Mouse (Mus musculus) hindbrain, embryonic 13.5 days (tissue): ENCODE measurements around the gene Ppfia3. TPM values are rescaled to one million over a fixed set of nuclear protein-coding genes. Genes with fewer than 3 reads are reported as not detected.

Source experiments
- ATAC-seq: fragments of 200-750 bp; cut with Nextera tagmentation; 2 replicates; pipeline ENCODE4 v1.8.0; 2017; ENCODE audit warnings: moderate TSS enrichment; ENCODE audit not compliant: low FRiP score
- H3K27ac ChIP-seq: fragments of 300-500 bp; sonication (generic); 2 replicates; pipeline ENCODE4 v1.5.1; 2015; ENCODE audit warnings: inconsistent platforms, mild to moderate bottlenecking, moderate library complexity
- H3K27me3 ChIP-seq: fragments of 300-500 bp; sonication (generic); 2 replicates; pipeline ENCODE4 v1.6.1; 2015; ENCODE audit warnings: mild to moderate bottlenecking, inconsistent platforms
- H3K36me3 ChIP-seq: fragments of 300-500 bp; sonication (generic); 2 replicates; pipeline ENCODE4 v1.6.1; 2015; ENCODE audit warnings: mild to moderate bottlenecking, inconsistent platforms
- H3K4me1 ChIP-seq: fragments of 300-500 bp; sonication (generic); replicated peaks from 2 replicates; pipeline ENCODE4 v1.6.1; 2015; ENCODE audit warnings: inconsistent platforms
- H3K4me2 ChIP-seq: fragments of 300-500 bp; sonication (generic); 2 replicates; pipeline ENCODE4 v1.6.1; 2015; ENCODE audit warnings: inconsistent platforms, mild to moderate bottlenecking, moderate library complexity
- H3K4me3 ChIP-seq: fragments of 300-500 bp; sonication (generic); 2 replicates; pipeline ENCODE4 v1.5.1; 2015; ENCODE audit warnings: mild to moderate bottlenecking, inconsistent platforms
- H3K9ac ChIP-seq: fragments of 300-500 bp; sonication (generic); 2 replicates; pipeline ENCODE4 v1.6.1; 2015; ENCODE audit warnings: mild to moderate bottlenecking, inconsistent platforms
- H3K9me3 ChIP-seq: fragments of 300-500 bp; sonication (generic); 2 replicates; pipeline ENCODE4 v1.6.1; 2016; ENCODE audit warnings: inconsistent platforms
- WGBS: fragments of 180-500 bp; shearing (Covaris S2); methylation state at CpG from one replicate; pipeline ENCODE4 v1.1.7; 2015; 5-methylcytosine and 5-hydroxymethylcytosine counted together
- polyA plus RNA-seq: library from polyadenylated mRNA; unstranded; fragments of >200 nt; fragmentation: Nextera tagmentation; extraction: Ambion mirVana; gene quantifications from 2 replicates; pipeline ENCODE4 v1.2.1, GENCODE M21; 2015

Gene Ppfia3
- polyA plus RNA-seq, 1 experiment from 2014 or later = 19.9 TPM

GRCm38 (mm10) chr7:45296626-45297025 lies 70.2 kb downstream of the Ppfia3 start:
- ATAC-seq = no peak
- no peak overlapping the region for H3K4me2 ChIP-seq
- H3K36me3 ChIP-seq = no peaks in the 10 kb centered on the region
- WGBS = 75% methylated on average over 1 of the region's 1 CpGs
- 0 out of 2 replicates have a peak, but pooled peaks cover 5% of the 10 kb centered on the region for H3K27me3 ChIP-seq
- H3K9me3 ChIP-seq = no peaks in the 10 kb centered on the region
- H3K4me3 ChIP-seq = no peak overlapping the region
- no peak overlapping the region for H3K27ac ChIP-seq
- H3K4me1 ChIP-seq = peaks cover 9% of the 10 kb centered on the region; the same call in 1 of the 2 replicates
- H3K9ac ChIP-seq = peak overlapping the region; percentile 46; the same call in 1 of the 2 replicates

Other genes starting within 250 kb of the Ppfia3 start
- gene Rps11, start 242.6 kb downstream of the Ppfia3 start, polyA plus RNA-seq = 994 and 999 TPM in 2 replicates
- gene Rpl13a, start 238.3 kb downstream of the Ppfia3 start, polyA plus RNA-seq = 770 and 846 TPM in 2 replicates
- 0.14 TPM in 1 of 2 replicates, not detected in the other for gene Gm45713, start 230.8 kb downstream of the Ppfia3 start, polyA plus RNA-seq
- 1.4 and 1.6 TPM in 2 replicates for gene Flt3l, start 230.6 kb downstream of the Ppfia3 start, polyA plus RNA-seq
- 85.6 and 94.4 TPM in 2 replicates for gene Pih1d1, start 212.7 kb downstream of the Ppfia3 start, polyA plus RNA-seq
- 23.7 and 24.5 TPM in 2 replicates for gene Aldh16a1, start 212.4 kb downstream of the Ppfia3 start, polyA plus RNA-seq
- 0.42 and 0.62 TPM in 2 replicates for gene Slc17a7, start 203.1 kb downstream of the Ppfia3 start, polyA plus RNA-seq
- not detected in 2 replicates for gene Gfy, start 187.4 kb downstream of the Ppfia3 start, polyA plus RNA-seq
- 0.66 TPM in 1 of 2 replicates, not detected in the other for gene Pth2, start 186.0 kb downstream of the Ppfia3 start, polyA plus RNA-seq
- 0.49 and 0.54 TPM in 2 replicates for gene Ccdc155, start 162.1 kb downstream of the Ppfia3 start, polyA plus RNA-seq
- gene Dkkl1, start 154.9 kb downstream of the Ppfia3 start, polyA plus RNA-seq = 5.6 and 5.7 TPM in 2 replicates
- gene Tead2, start 151.3 kb downstream of the Ppfia3 start, polyA plus RNA-seq = 78.6 and 79.2 TPM in 2 replicates
- gene Cd37, start 127.9 kb downstream of the Ppfia3 start, polyA plus RNA-seq = 0.96 and 1.7 TPM in 2 replicates
- 0.18 and 0.38 TPM in 2 replicates for gene Slc6a16, start 125.9 kb downstream of the Ppfia3 start, polyA plus RNA-seq
- not detected in 2 replicates for gene Slc6a21, start 89.5 kb downstream of the Ppfia3 start, polyA plus RNA-seq
- 7.3 and 8.9 TPM in 2 replicates for gene Trpm4, start 33.2 kb downstream of the Ppfia3 start, polyA plus RNA-seq
- 0.31 TPM in 2 replicates for gene Hrc, start 31.7 kb downstream of the Ppfia3 start, polyA plus RNA-seq
- gene Lin7b, start 3.6 kb upstream of the Ppfia3 start, polyA plus RNA-seq = 12.5 and 13.4 TPM in 2 replicates
- 205 and 215 TPM in 2 replicates for gene Snrnp70, start 28.7 kb upstream of the Ppfia3 start, polyA plus RNA-seq
- gene Kcna7, start 38.6 kb upstream of the Ppfia3 start, polyA plus RNA-seq = not detected in 2 replicates
- gene Ntf5, start 46.7 kb upstream of the Ppfia3 start, polyA plus RNA-seq = 0.10 and 0.19 TPM in 2 replicates
- gene Lhb, start 53.8 kb upstream of the Ppfia3 start, polyA plus RNA-seq = 1.2 and 2.5 TPM in 2 replicates
- 21.9 and 23.2 TPM in 2 replicates for gene Gys1, start 67.8 kb upstream of the Ppfia3 start, polyA plus RNA-seq
- 99.9 and 110 TPM in 2 replicates for gene Ruvbl2, start 71.1 kb upstream of the Ppfia3 start, polyA plus RNA-seq
- 7,019 and 7,066 TPM in 2 replicates for gene Ftl1, start 92.9 kb upstream of the Ppfia3 start, polyA plus RNA-seq
- 253 and 271 TPM in 2 replicates for gene Bax, start 99.9 kb upstream of the Ppfia3 start, polyA plus RNA-seq
- gene Tulp2, start 114.9 kb upstream of the Ppfia3 start, polyA plus RNA-seq = 0.13 and 0.22 TPM in 2 replicates
- not detected in 2 replicates for gene Gm45808, start 119.8 kb upstream of the Ppfia3 start, polyA plus RNA-seq
- 3.4 and 4.2 TPM in 2 replicates for gene Dhdh, start 121.8 kb upstream of the Ppfia3 start, polyA plus RNA-seq
- 120 and 121 TPM in 2 replicates for gene Nucb1, start 143.4 kb upstream of the Ppfia3 start, polyA plus RNA-seq
- gene Ppp1r15a, start 159.2 kb upstream of the Ppfia3 start, polyA plus RNA-seq = 13.9 and 14.3 TPM in 2 replicates
- 2.4 and 4.3 TPM in 2 replicates for gene Plekha4, start 159.3 kb upstream of the Ppfia3 start, polyA plus RNA-seq
- 0.25 and 0.45 TPM in 2 replicates for gene Hsd17b14, start 187.9 kb upstream of the Ppfia3 start, polyA plus RNA-seq
- 19.8 and 20.8 TPM in 2 replicates for gene Bcat2, start 203.1 kb upstream of the Ppfia3 start, polyA plus RNA-seq
- not detected in 2 replicates for gene Fgf21, start 248.5 kb upstream of the Ppfia3 start, polyA plus RNA-seq